Mouse (Mus musculus): ENCODE data around the gene Rslcan18. TPM values are rescaled to one million over a fixed set of nuclear protein-coding genes. Genes with fewer than 3 reads are reported as not detected.
"Not testable (repeated sequence)": the region's sequence is repeated elsewhere in the genome, so short reads cannot be mapped to it uniquely, and the experiment has no call there.

The Rslcan18 gene
- under 1 TPM; 0.24 to 0.39 TPM for total RNA-seq (2021)
- long read RNA-seq, experiment 1, partial matches to known transcripts, result 0 of 1 reads
- long read RNA-seq, experiment 1, other reads (novel, unspliced or antisense), result 1 of 1 reads
- long read RNA-seq, experiment 2, result 0 reads

GRCm38 (mm10) chr13:67116163-67116562, at the start of gene Rslcan18:
Rslcan18 (minus strand) TSS chr13:67116263.
- DNase-seq, result not testable (repeated sequence)

GRCm38 (mm10) chr13:67128038-67128721, 12.1 kb upstream of the Rslcan18 start:
- peak; percentile 89 for DNase-seq

DNA sequence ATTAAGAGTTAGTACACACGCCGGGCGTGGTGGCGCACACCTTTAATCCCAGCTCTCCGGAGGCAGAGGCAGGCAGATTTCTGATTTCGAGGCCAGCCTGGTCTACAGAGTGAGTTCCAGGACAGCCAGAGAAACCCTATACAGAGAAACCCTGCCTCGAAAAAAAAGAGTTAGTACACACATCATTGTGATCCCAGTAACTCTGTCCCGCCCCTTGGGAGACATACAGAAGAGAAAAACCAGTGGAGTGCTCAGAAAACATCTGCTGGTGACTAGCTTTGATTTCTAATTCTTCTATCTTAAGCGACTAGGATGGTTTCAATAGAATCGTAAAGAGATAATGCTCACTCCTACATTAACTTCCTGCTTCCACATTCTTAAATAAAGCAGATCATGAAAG, 11.4 kb upstream of the Rslcan18 start:
- not testable (repeated sequence) for DNase-seq

DNA sequence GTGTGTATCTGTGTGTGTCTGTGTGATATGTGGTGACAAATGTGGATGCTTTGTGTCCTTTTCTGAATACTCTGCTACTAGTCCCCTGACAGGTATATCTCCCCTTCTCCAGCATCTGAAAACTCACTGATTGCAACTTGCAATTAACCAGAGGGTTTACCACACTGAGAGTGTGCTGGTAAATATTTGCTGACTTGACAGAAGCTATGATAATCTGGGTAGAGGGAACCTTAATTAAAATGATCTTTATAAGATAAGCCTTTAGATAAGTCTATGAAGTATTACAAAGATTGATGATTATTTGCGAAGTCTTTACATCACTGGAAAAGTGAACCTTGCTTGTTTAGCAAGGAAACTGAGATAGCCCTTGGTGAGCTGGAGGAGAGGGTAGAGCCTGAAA, 8.4 kb upstream of the Rslcan18 start:
- no peak for DNase-seq

- DNase-seq, result not testable (repeated sequence)
Measured at GRCm38 (mm10) chr13:67121360-67121759, 5.3 kb upstream of the Rslcan18 start, which contains the start of gene Zfp759. Zfp759 (plus strand) TSS chr13:67121660.

GRCm38 (mm10) chr13:67113287-67113686, 2.8 kb downstream of the Rslcan18 start:
- no peak for DNase-seq

- peak; percentile 12 for DNase-seq
Measured at GRCm38 (mm10) chr13:67112096-67112495, 4.0 kb downstream of the Rslcan18 start.

DNA sequence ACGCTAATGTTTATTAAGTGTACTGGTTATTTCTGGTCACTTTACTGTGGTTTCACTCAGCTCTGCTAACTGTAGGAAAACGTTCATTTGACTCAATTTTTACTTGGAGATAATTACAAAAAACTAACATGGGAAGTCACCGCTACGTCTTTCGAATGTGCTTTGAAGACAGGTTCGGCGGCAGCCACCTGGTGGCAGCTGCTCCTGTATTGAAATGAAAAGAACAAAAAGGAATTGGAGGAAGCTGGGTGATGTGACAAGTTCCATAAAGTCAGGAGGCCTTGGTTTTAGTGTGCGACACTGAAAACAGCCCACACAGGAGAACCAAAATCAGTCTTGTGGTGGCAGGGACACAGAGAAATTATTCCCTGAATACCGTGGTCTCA, 7.2 kb downstream of the Rslcan18 start:
- DNase-seq, result no peak

GRCm38 (mm10) chr13:67108194-67108820, 7.8 kb downstream of the Rslcan18 start, which contains the start of gene Gm28557:
Gm28557 (minus strand) TSS chr13:67108604.
- DNase-seq, result peak; percentile 92

DNA sequence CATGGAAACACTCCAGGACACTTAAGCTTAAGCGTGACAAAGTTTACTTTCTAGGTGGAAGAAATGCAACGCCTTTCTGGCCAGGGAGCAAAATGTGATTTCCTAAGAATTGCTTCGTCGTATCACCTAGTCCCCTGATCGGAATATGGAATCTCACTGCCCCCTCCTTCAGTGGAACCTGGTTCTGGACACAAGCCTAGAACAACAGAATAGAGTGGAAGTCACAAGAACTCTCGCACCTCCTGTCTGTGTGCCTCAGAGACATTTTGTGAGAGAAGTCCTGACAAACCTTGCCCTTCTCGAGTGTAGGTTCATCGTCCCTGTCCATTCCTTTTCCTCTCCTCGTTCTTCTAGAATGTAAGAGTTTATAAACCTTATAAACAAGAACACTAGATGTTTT, 8.4 kb downstream of the Rslcan18 start:
- no peak for DNase-seq

- DNase-seq, result no peak
Measured at GRCm38 (mm10) chr13:67097876-67098275, 18.2 kb downstream of the Rslcan18 start, which contains the start of gene Zfp708. Zfp708 (minus strand) TSS chr13:67097976.

GRCm38 (mm10) chr13:67090154-67090553, 25.9 kb downstream of the Rslcan18 start:
- DNase-seq, result no peak

DNA sequence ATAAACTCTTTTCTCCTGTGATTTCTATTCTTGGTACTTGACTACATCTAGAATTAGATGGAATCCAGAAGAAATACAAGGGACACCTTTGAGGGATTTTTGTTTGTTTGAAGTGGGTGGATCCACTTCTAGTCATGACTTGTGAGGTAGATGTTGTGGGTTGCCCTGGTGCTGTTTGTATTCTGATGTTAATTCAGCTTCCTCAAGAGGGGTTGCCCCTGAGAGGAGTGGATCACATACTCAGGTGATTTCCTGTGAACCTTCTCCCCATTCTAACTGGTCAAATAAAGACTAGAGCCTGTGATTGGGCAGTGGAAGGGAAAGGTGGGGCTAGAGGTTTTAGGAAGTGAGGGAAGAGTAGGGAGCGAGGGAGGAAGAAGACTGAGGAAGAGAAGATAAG, 34.1 kb downstream of the Rslcan18 start:
- no peak for DNase-seq

DNA sequence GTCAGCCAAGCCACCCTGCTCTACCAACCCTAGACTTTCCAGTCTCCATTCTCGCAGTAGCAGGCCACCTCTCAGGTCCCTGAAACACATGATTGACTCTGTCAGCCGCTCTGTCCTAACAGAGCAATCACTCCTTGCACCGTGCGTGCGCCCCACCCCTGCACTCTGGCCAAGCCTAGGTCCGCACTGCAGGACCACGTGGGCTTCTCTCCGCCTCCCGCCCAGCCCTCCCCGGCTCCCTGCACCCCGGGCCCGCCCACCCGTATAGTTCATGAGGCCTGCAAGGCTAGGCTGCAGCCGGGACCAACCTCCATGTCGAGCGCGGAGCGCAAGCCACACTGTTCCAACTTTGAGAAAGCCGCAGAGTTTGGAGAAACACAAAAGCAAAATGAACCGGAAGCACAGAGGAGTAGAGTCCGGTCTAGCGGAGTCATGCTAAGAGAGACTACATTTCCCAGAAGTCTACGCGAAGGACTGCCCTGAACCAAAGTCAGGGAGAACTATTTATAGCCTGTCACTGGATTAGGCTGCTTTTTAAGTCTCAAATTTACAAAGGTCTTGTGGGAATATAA, 34.8 kb downstream of the Rslcan18 start:
- peak; percentile 87 for DNase-seq

DNA sequence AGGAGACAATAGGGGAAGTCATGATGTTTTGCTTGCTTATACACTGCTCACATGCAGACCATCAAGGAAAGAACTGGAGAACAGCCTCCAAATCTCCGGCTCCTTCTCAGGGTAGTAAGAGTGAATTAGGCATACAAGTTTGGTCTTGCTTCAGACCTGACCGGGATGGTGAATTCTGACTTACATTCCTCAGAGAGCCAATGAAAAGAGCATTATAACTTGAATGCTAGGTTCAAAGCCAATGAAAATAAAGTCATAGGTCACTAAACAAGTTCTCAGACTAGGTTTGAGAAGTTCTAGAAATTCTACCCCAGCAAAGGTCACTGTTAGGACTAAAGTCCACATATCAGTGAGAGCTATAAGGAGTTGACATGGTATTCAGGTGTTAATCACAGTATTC, 38.8 kb downstream of the Rslcan18 start:
- DNase-seq, result no peak

GRCm38 (mm10) chr13:67072786-67073185, 43.3 kb downstream of the Rslcan18 start:
- DNase-seq, result no peak

- no peak for DNase-seq
Measured at GRCm38 (mm10) chr13:67065386-67065785, 50.7 kb downstream of the Rslcan18 start.

DNA sequence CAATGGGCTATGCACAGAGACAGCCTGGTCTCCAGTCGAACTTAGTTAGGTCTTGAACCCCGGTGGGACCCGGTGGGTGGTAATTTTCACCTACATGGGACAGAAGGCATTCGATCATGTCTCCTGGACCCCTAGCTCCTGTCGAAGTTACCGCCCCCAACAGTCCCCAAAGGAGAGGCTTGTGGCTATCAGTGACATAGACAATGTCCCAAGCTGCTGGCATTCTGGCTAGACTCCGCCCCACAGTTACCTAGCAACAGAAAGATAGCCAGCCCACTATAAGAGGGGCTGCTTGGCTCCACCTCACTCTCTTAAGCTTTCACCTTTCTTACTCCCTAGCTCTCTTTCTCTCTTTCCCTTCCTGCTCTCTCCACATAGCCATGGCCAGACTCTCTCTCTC, 53.6 kb downstream of the Rslcan18 start:
- no peak for DNase-seq

GRCm38 (mm10) chr13:67060786-67061358, 55.2 kb downstream of the Rslcan18 start, which contains the start of gene Zfp712:
Zfp712 (minus strand) TSS chr13:67061170.
- DNase-seq, result peak; percentile 92

DNA sequence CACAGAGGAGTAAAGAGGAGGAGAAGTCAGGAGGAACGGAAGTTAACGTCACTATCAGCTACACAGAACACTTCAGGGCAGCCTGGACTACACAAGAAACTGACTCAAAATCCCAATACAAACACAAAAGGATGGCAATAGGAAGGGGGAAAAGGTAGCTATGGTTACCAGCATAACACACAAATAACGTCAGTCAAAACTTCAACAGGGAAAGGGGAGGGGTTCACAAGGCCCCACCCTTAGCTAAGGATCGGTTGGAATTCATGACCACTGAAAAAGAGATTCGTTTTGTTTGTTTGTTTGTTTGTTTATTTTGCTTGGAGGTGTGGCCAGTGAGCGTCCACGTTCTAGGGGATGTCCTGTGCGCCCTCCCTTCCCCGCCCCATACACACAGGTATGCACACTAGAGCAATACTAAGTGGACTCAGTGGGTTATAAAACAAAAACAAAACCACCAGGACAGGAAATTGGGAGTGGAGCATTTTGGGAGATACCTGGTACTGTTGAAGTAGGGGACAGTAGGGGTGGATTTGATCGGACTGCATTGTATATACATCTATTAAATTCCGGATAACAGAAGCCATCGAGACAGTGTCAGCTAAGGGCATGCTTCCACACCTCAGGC, 55.8 kb downstream of the Rslcan18 start:
- DNase-seq, result peak; percentile 7

All from adrenal gland, postnatal 10 days (tissue).